Mouse (Mus musculus) ES-CJ7 (cell line): Measurements from ENCODE around the gene Zfp710.
"Not testable (repeated sequence)": the region's sequence is repeated elsewhere in the genome, so short reads cannot be mapped to it uniquely, and the experiment has no call there.

Source experiments
- DNase-seq: peaks from one replicate; pipeline ENCODE4 v3.0.0; 2011; ENCODE audit warnings: low read depth, low spot score

Zfp710 gene

GRCm38 (mm10) chr7:80114451-80115223 is 90.0 kb downstream of the Zfp710 start:
- peak; percentile 51 for DNase-seq

- DNase-seq: peak; percentile 50
Observed at GRCm38 (mm10) chr7:80115224-80115590, 90.6 kb downstream of the Zfp710 start, which contains the start of gene Idh2. Gene Idh2 (minus strand): TSS chr7:80115392.

- no peak for DNase-seq
Observed at GRCm38 (mm10) chr7:80116158-80116557, 91.5 kb downstream of the Zfp710 start.

- DNase-seq: no peak
Observed at GRCm38 (mm10) chr7:80119198-80119597, 94.6 kb downstream of the Zfp710 start.

- DNase-seq: no peak
Observed at GRCm38 (mm10) chr7:80121083-80121482, 96.5 kb downstream of the Zfp710 start.

GRCm38 (mm10) chr7:80123115-80123514 is 98.5 kb downstream of the Zfp710 start:
- DNase-seq: no peak

GRCm38 (mm10) chr7:80123672-80124071 is 99.1 kb downstream of the Zfp710 start:
- no peak for DNase-seq

- peak; percentile 83 for DNase-seq
Observed at GRCm38 (mm10) chr7:80129278-80129677, 104.7 kb downstream of the Zfp710 start.

- DNase-seq: peak; percentile 99
Observed at GRCm38 (mm10) chr7:80130344-80131055, 105.9 kb downstream of the Zfp710 start.

- DNase-seq: not testable (repeated sequence)
Observed at GRCm38 (mm10) chr7:80131315-80131714, 106.7 kb downstream of the Zfp710 start.

GRCm38 (mm10) chr7:80132541-80132940 is 107.9 kb downstream of the Zfp710 start:
- peak; percentile 83 for DNase-seq

- no peak for DNase-seq
Observed at GRCm38 (mm10) chr7:80134454-80135172, 110.0 kb downstream of the Zfp710 start.

- DNase-seq: no peak
Observed at GRCm38 (mm10) chr7:80135173-80135532, 110.5 kb downstream of the Zfp710 start.

- DNase-seq: no peak
Observed at GRCm38 (mm10) chr7:80138375-80138774, 113.8 kb downstream of the Zfp710 start.

GRCm38 (mm10) chr7:80140815-80141214 is 116.2 kb downstream of the Zfp710 start:
- peak; percentile 67 for DNase-seq
